Mouse (Mus musculus): ENCODE data around the gene Max. TPM values are rescaled to one million over a fixed set of nuclear protein-coding genes. Genes with fewer than 3 reads are reported as not detected.

Max gene
- total and polyA plus RNA-seq, 2 experiments from 2014 or later: 18.2 to 60.1 TPM

DNA sequence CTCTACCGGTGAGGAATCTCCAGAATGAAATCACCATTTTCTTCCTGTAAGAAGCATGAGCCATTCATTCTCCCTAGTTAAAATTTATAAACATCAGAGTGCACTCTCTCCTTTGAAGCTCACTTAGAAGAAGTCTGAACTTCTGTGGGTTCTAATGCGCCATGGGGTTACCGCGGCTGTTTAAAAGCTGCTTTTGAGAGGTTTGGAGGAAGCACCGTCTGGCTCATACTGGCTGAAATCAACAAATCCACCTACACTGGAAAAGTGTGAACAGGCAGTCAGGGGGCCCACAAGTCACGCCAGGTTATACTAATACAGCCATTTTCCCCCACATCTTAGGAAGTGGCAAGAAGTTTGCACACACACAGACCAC is 29.3 kb downstream of the Max start:
- DNase-seq (ENCODE audit: low spot score): no peak
- 76% methylated on average over 6 of the region's 6 CpGs for WGBS
- H3K4me1 ChIP-seq (ENCODE audit: insufficient read depth, low read length): no peaks in the 10 kb centered on the region; the same call in 1 of the 2 replicates

DNA sequence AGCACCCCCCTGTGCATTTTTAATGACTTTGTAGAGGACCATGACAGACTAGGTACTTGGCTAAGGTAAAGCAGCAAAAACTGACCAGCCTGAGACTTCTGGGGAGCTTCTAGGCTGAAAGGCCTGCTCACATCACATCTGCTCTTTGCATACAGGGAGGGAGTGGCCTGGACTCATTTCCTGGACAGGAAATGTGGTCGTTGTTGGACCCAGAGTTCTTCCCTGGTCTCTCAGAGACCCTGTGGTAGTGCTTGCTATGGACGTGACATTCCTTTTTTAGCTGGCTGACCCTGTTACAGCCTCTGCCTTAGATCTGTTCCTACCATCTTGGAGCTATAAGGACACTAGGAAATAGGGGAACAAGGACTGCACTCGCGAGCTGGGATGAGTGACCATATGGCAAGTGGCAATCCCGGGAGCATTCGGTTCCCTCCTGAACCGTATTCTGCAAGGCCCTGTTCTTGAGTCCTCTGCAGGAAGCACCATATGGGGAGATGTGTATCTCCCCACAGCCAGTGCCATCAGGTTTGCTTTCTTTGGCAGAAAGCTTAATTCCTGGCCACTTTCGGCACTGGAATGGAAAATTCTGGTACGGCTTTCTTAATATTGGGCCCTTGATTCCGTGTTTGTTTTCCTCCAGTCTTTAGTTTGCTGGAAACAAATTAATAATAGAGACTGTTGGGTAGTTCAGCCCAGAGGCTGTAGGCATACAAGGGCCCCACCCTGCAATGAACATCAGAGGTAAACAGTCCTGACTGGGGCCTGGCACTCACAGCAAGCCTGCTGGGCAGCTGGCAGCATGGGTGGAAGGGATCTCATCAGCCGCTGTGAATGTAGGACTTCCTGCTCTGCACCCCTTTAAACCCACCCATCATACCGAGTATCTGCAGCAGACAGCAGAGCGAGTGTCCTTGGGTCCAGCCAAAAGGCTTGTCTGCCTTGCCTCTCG is 30.0 kb downstream of the Max start:
- no peaks in the 10 kb centered on the region for H3K27me3 ChIP-seq (ENCODE audit: insufficient read depth, low read length)
- H3K27ac ChIP-seq: peak overlapping the region; percentile 69
- WGBS: 68% methylated on average over 14 of the region's 14 CpGs
- no peak overlapping the region for H3K4me3 ChIP-seq (ENCODE audit: low read length)
- no peaks in the 10 kb centered on the region for H3K9me3 ChIP-seq (ENCODE audit: low read length)
- ATAC-seq: peak; percentile 72
- TF ChIP-seq CTCF (IDR thresholded peaks at IDR 0.05; ENCODE audit: low read depth): no peak
- H3K36me3 ChIP-seq (ENCODE audit: insufficient read depth, low read length): peaks cover 9% of the 10 kb centered on the region; the same call in 1 of the 2 replicates
- no peak overlapping the region for H3K9ac ChIP-seq (replicated peaks; ENCODE audit: low read length)
- no peaks in the 10 kb centered on the region; the same call in 1 of the 2 replicates for H3K4me1 ChIP-seq (ENCODE audit: insufficient read depth, low read length)
- peak; percentile 43 for DNase-seq (ENCODE audit: low spot score)
- H3K4me2 ChIP-seq (ENCODE audit: low read depth, low read length): no peak overlapping the region

More for the DNA sequence above, 29.3 kb downstream of the Max start:
- Histone ChIP-seq H3K27me3 (ENCODE audit: insufficient read depth, low read length) (no peaks in the 10 kb centered on the region), H3K27ac (peak overlapping the region; percentile 69; the same call in 1 of the 2 replicates), H3K9me3 (ENCODE audit: low read length) (no peaks in the 10 kb centered on the region), H3K4me3 (ENCODE audit: low read length) (no peak overlapping the region), H3K9ac (replicated peaks; ENCODE audit: low read length) (no peak overlapping the region), H3K4me2 (ENCODE audit: low read depth, low read length) (no peak overlapping the region), H3K36me3 (ENCODE audit: insufficient read depth, low read length) (peaks cover 13% of the 10 kb centered on the region; the same call in 1 of the 2 replicates)
- TF ChIP-seq CTCF (IDR thresholded peaks at IDR 0.05; ENCODE audit: low read depth): no peak
- ATAC-seq: no peak

DNA sequence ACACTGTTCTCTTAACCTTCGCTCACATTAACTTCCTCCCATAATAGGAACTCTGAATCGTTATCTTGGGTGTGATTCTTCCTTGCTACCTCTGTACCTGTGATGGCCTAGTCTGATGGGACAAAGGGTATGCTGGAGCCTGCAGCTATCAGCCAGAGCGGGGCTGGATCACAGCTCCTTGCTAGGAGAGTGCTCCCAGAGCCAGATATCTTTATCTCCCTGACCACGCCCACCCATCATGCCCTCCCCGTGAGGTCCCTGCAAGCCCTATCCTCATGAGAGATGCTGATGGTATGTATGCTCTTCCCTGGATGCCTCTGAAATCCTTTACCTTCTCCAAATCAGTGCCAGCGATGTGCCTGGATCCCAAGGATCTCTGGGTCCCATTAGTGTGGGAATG is 31.8 kb downstream of the Max start:
- DNase-seq (ENCODE audit: low spot score) (no peak), ATAC-seq (no peak)
- Histone ChIP-seq H3K4me1 (ENCODE audit: insufficient read depth, low read length) (no peaks in the 10 kb centered on the region; the same call in 1 of the 2 replicates), H3K4me3 (ENCODE audit: low read length) (no peak overlapping the region), H3K27me3 (ENCODE audit: insufficient read depth, low read length) (no peaks in the 10 kb centered on the region), H3K4me2 (ENCODE audit: low read depth, low read length) (no peak overlapping the region), H3K36me3 (ENCODE audit: insufficient read depth, low read length) (no peaks in the 10 kb centered on the region), H3K27ac (no peak overlapping the region), H3K9me3 (ENCODE audit: low read length) (no peaks in the 10 kb centered on the region), H3K9ac (replicated peaks; ENCODE audit: low read length) (no peak overlapping the region)
- WGBS: 75% methylated on average over 6 of the region's 6 CpGs
- no peak for TF ChIP-seq CTCF (IDR thresholded peaks at IDR 0.05; ENCODE audit: low read depth)

DNA sequence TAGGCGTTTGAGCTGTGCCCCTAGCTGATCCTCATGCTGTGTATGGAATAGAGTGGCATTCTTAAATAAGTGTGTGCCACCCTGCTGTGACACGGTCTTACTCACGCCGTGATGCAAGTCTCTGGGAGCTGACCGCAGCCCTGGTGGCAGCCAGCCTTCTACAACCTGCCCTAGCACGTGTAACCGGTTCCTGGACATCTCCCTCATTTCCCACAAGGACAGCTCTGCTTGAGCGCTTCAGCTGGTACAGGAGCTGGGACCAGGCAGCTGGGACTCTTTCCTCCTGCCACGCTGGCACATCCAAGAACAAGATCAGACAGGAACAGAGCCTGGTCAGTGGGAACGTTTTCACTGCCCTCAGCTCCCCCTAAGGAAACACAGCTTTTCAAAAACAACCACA is 34.5 kb downstream of the Max start:
- Histone ChIP-seq H3K36me3 (ENCODE audit: insufficient read depth, low read length) (no peaks in the 10 kb centered on the region), H3K4me3 (ENCODE audit: low read length) (no peak overlapping the region), H3K27me3 (ENCODE audit: insufficient read depth, low read length) (no peaks in the 10 kb centered on the region), H3K27ac (no peak overlapping the region), H3K4me2 (ENCODE audit: low read depth, low read length) (no peak overlapping the region), H3K9ac (replicated peaks; ENCODE audit: low read length) (no peak overlapping the region), H3K9me3 (ENCODE audit: low read length) (no peaks in the 10 kb centered on the region), H3K4me1 (ENCODE audit: insufficient read depth, low read length) (no peaks in the 10 kb centered on the region)
- WGBS: 46% methylated on average over 10 of the region's 10 CpGs
- no peak for DNase-seq (ENCODE audit: low spot score)
- no peak for ATAC-seq
- no peak for TF ChIP-seq CTCF (IDR thresholded peaks at IDR 0.05; ENCODE audit: low read depth)

DNA sequence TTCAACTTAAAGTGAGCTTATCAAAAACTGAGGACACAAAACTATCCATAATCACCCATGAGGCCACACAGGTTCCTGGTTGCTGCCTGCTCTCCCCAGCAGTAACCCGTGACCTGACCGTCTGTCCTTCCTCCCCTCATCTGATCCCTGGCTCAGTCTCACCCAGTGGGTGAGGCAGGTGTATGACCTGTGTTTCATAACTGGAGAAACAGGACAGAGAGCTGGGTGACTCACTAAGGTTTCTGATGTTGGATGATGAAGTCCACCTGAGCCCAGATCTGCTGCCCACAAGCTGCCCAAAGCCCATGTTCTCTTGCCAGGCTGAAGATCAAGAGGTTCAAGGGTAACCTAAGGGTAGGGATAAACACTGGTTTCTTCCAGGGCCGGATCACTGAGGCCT is 35.0 kb downstream of the Max start:
- Histone ChIP-seq H3K27me3 (ENCODE audit: insufficient read depth, low read length) (no peaks in the 10 kb centered on the region), H3K27ac (no peak overlapping the region), H3K4me2 (ENCODE audit: low read depth, low read length) (no peak overlapping the region), H3K4me3 (ENCODE audit: low read length) (no peak overlapping the region), H3K9ac (replicated peaks; ENCODE audit: low read length) (no peak overlapping the region), H3K9me3 (ENCODE audit: low read length) (no peaks in the 10 kb centered on the region), H3K36me3 (ENCODE audit: insufficient read depth, low read length) (no peaks in the 10 kb centered on the region), H3K4me1 (ENCODE audit: insufficient read depth, low read length) (no peaks in the 10 kb centered on the region)
- ATAC-seq: no peak
- no peak for TF ChIP-seq CTCF (IDR thresholded peaks at IDR 0.05; ENCODE audit: low read depth)
- 79% methylated on average over 3 of the region's 3 CpGs for WGBS
- no peak for DNase-seq (ENCODE audit: low spot score)

DNA sequence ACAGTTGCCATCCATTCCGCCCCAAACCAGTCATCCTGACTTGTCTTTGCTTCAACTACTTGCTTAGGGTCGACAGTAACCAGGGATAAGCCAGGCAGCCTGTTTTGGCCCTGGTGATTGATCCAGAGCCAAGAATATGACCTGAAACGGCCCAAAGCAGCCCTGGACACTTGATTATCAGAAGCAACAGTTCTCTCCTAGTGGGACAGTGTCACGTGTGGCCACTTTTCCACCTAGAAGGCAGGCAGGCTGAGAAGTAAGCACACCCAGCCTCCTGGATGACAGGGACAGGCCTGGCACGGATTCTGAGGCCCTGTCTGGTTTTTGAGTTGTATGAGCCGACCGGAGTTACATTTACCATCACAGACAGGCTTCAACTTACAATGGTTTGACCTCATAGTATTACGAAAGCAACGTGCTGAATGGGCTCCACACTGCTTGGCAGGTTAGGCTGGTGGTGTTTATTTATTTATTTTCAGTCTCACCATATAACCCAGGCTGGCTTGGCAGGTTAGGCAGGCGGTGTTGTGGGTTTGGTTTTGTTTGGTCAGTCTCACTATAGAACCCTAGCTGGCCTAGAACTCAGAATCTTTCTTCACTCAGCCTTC is 35.6 kb downstream of the Max start:
- H3K4me1 ChIP-seq (ENCODE audit: insufficient read depth, low read length): no peaks in the 10 kb centered on the region
- WGBS: 74% methylated on average over 10 of the region's 10 CpGs
- no peak for DNase-seq (ENCODE audit: low spot score)
- H3K27ac ChIP-seq: no peak overlapping the region
- H3K4me3 ChIP-seq (ENCODE audit: low read length): no peak overlapping the region
- H3K36me3 ChIP-seq (ENCODE audit: insufficient read depth, low read length): no peaks in the 10 kb centered on the region
- no peak for TF ChIP-seq CTCF (IDR thresholded peaks at IDR 0.05; ENCODE audit: low read depth)
- H3K9ac ChIP-seq (replicated peaks; ENCODE audit: low read length): no peak overlapping the region
- no peak overlapping the region for H3K4me2 ChIP-seq (ENCODE audit: low read depth, low read length)
- H3K27me3 ChIP-seq (ENCODE audit: insufficient read depth, low read length): no peaks in the 10 kb centered on the region
- H3K9me3 ChIP-seq (ENCODE audit: low read length): no peaks in the 10 kb centered on the region
- ATAC-seq: no peak

Measured in hindbrain, postnatal 0 days (tissue).